Mouse (Mus musculus) cortical plate, adult 2 months (tissue): ENCODE data around the gene Stoml2.

Experiments used
- CTCF ChIP-seq: fragments of 200-500 bp; IDR thresholded peaks from 2 replicates; pipeline ENCODE4 v1.5.1; 2011; ENCODE audit warnings: mild to moderate bottlenecking, control low read depth, low read length; ENCODE audit not compliant: insufficient read depth; ENCODE audit errors: extremely low read depth
- POLR2A ChIP-seq: fragments of 200-500 bp; IDR thresholded peaks from 2 replicates; pipeline ENCODE4 v1.6.1; 2011; ENCODE audit warnings: mild to moderate bottlenecking, low read length, control low read depth; ENCODE audit not compliant: insufficient read depth; ENCODE audit errors: extremely low read depth

- TF ChIP-seq CTCF (no peak), POLR2A (no peak)
Observed at GRCm38 (mm10) chr4:43012091-43012490, 19.4 kb downstream of the Stoml2 start.
